12 mouse cellular contexts compared by ENCODE assay signal in the genomic region with DNA sequence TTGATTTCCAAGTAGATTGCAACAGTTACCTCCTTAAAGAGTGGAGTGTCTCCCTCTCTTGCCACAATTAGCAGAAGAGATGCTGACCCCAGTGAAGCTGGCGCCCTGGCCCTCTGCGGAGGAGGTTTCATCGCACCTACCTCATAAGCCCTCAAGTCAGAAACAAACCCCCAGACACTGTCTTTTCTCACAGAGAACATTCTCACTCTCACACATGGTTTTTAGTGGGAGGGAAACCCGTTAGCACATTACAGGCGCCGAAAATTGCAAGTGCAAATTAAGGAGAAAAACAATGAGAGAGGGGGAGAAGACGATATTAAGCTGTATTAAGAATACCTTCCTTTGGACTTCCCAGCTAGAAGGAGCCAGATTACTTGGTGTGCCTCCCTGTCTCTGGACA. TPM values are rescaled to one million over a fixed set of nuclear protein-coding genes. Genes with fewer than 3 reads are reported as not detected.
"Had no signal": no experiment of that assay in that cellular context is flagged by ENCODE, and none has a peak within 500 bp of the region (broad histone marks: within the 10 kb centered on the region; RNA-seq: fewer than 3 reads in every experiment).

No protein-coding gene starts in this region.

- H3K9me3 ChIP-seq: limb, embryonic 13.5 days; midbrain, embryonic 12.5 days; neural tube, embryonic 13.5 days had no signal

- H3K4me2 ChIP-seq: limb, embryonic 13.5 days; midbrain, embryonic 12.5 days; neural tube, embryonic 13.5 days had no signal

- H3K9ac ChIP-seq: limb, embryonic 13.5 days; liver, embryonic 14.5 days; midbrain, embryonic 12.5 days; neural tube, embryonic 13.5 days had no signal

- H3K4me1 ChIP-seq: limb, embryonic 13.5 days; midbrain, embryonic 12.5 days; neural tube, embryonic 13.5 days had no signal

- H3K27me3 ChIP-seq: limb, embryonic 13.5 days; midbrain, embryonic 12.5 days; neural tube, embryonic 13.5 days had no signal

- H3K27ac ChIP-seq: limb, embryonic 13.5 days; liver, embryonic 14.5 days; midbrain, embryonic 12.5 days; neural tube, embryonic 13.5 days; stomach, postnatal 0 days had no signal

- DNase-seq: kidney, adult 18-20 months; retina, postnatal 1 day; right cerebral cortex, postnatal 14 days; thymus, adult 18-20 months; thymus, postnatal 14 days had no signal

- ATAC-seq: midbrain, embryonic 16.5 days had no signal

- H3K36me3 ChIP-seq: limb, embryonic 13.5 days; midbrain, embryonic 12.5 days; neural tube, embryonic 13.5 days had no signal

- H3K4me3 ChIP-seq: limb, embryonic 13.5 days; midbrain, embryonic 12.5 days; neural tube, embryonic 13.5 days had no signal

RNA-seq across cellular contexts. Expression of a gene that starts 44.8 kb away (rescaled TPM):
- total RNA-seq: megakaryocyte-erythroid progenitor cell, adult 5-6 weeks had no signal
